Mouse (Mus musculus) intestine, embryonic 16.5 days (tissue): ENCODE results near the gene Dcaf10. TPM values are rescaled to one million over a fixed set of nuclear protein-coding genes. Genes with fewer than 3 reads are reported as not detected.
A peak's percentile ranks its signal among the peaks of the same experiment; 100 is the strongest.

Source experiments
- ATAC-seq: fragments of 200-750 bp; cut with Nextera tagmentation; 2 replicates; pipeline ENCODE4 v1.8.0; 2017; ENCODE audit warnings: moderate TSS enrichment, moderate library complexity
- H3K27ac ChIP-seq: fragments of 300-500 bp; sonication (generic); 2 replicates; pipeline ENCODE4 v1.5.1; 2014; ENCODE audit warnings: mild to moderate bottlenecking, low read length
- H3K27me3 ChIP-seq: fragments of 300-500 bp; sonication (generic); replicated peaks from 2 replicates; pipeline ENCODE4 v1.6.1; 2014; ENCODE audit warnings: low read length, control low read depth, mixed read lengths; ENCODE audit not compliant: control insufficient read depth, insufficient read depth
- H3K36me3 ChIP-seq: fragments of 300-500 bp; sonication (generic); 2 replicates; pipeline ENCODE4 v1.6.1; 2014; ENCODE audit warnings: low read length, control low read depth; ENCODE audit not compliant: control insufficient read depth, insufficient read depth
- H3K4me1 ChIP-seq: fragments of 300-500 bp; sonication (generic); 2 replicates; pipeline ENCODE4 v1.6.1; 2014; ENCODE audit warnings: low read length, control low read depth, mixed read lengths; ENCODE audit not compliant: control insufficient read depth, insufficient read depth
- H3K4me2 ChIP-seq: fragments of 300-500 bp; sonication (generic); 2 replicates; pipeline ENCODE4 v1.6.1; 2014; ENCODE audit warnings: low read depth, low read length, control low read depth
- H3K4me3 ChIP-seq: fragments of 300-500 bp; sonication (generic); 2 replicates; pipeline ENCODE4 v1.5.1; 2014; ENCODE audit warnings: mild to moderate bottlenecking, low read length
- H3K9ac ChIP-seq: fragments of 300-500 bp; sonication (generic); 2 replicates; pipeline ENCODE4 v1.6.1; 2014; ENCODE audit warnings: low read depth, low read length
- H3K9me3 ChIP-seq: fragments of 300-500 bp; sonication (generic); 2 replicates; pipeline ENCODE4 v1.6.1; 2016; ENCODE audit warnings: low read length, control low read depth; ENCODE audit not compliant: control insufficient read depth
- WGBS: fragments of 180-500 bp; shearing (Covaris S2); extraction: QIAGEN DNeasy Blood & Tissue Kit; methylation state at CpG from one replicate; pipeline ENCODE4 v1.1.7; 2014; 5-methylcytosine and 5-hydroxymethylcytosine counted together
- polyA plus RNA-seq: library from polyadenylated mRNA; unstranded; fragments of >200 nt; fragmentation: Nextera tagmentation; extraction: Ambion mirVana; gene quantifications from 2 replicates; pipeline ENCODE4 v1.2.1, GENCODE M21; 2015

Gene Dcaf10
- polyA plus RNA-seq, 1 experiment from 2014 or later, result 6.4 TPM

DNA sequence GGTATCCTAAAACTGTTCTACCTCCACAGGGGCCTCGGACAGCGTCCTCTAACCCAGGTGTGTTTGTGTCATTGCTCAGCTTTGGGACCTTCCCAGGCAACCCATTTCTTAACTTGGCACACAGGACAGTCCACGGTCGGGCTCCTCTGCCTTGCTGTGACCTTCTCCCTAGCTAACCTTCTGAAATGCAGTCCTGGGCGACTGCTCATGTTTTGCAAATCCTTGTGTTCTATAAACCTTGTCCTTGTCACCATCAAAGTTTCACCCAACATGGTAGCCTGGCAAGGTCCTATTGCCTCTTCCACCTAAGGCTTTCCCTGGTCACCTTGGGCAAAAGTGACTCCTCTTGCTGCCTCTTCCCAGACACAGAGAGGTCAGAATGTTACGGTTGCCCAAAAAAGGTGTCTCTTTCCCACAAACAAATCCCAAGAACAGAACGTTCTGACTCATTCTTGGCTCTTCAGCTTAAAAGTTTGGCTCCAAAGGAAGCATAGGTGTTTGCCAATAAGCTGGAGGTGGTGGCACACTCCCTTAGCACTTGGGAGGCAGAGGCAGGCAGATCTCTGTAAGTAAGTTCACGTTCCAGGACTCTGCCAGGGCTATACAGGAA lies 69.4 kb downstream of the Dcaf10 start:
- H3K9me3 ChIP-seq, result no peaks in the 10 kb centered on the region
- no peak overlapping the region for H3K4me3 ChIP-seq
- no peak overlapping the region for H3K4me2 ChIP-seq
- no peaks in the 10 kb centered on the region for H3K36me3 ChIP-seq
- H3K27ac ChIP-seq, result no peak overlapping the region
- 83% methylated on average over 8 of the region's 8 CpGs for WGBS
- peaks cover 14% of the 10 kb centered on the region for H3K4me1 ChIP-seq
- no peaks in the 10 kb centered on the region for H3K27me3 ChIP-seq
- ATAC-seq, result no peak
- H3K9ac ChIP-seq, result no peak overlapping the region

DNA sequence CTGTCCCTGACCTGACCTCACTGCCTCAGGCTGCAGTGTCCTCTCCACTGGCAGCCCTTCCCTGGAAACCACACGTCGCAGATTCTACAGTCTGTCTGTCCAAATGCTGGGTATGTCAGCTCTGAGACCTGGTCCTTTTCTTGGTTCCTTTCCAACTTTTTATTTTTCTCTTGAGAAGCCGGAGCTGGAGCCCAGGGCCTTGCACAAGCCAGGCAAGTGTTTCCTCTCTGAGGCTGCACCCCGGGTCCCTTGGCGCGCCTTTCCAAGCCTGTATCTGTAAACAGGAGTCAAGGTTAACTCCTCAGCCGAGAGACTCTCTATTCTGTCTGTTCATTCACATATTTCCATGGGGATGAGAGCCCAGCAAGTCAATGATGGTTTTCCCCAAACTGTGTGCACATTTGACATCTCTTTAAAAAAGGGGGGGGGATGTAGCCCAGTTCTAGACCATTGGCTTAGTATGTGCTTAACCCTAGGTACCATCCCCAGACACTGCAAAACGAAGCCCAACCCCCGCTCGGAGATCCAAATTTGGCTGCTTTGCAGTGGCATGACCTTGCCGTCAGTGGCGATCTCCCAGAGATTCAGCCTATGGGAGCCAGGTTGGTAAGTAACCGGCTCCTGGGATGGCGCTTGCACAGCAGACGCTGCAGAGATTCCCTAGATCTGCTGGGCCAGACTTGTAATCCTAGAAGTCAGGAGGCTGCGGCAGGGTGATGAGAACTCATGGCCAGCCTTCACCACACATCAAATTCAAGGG lies 70.7 kb downstream of the Dcaf10 start:
- no peak for ATAC-seq
- H3K4me3 ChIP-seq, result no peak overlapping the region
- no peaks in the 10 kb centered on the region for H3K36me3 ChIP-seq
- no peak overlapping the region for H3K9ac ChIP-seq
- no peak overlapping the region for H3K27ac ChIP-seq
- no peaks in the 10 kb centered on the region for H3K9me3 ChIP-seq
- no peak overlapping the region for H3K4me2 ChIP-seq
- 64% methylated on average over 16 of the region's 16 CpGs for WGBS
- peaks cover 6% of the 10 kb centered on the region; the same call in 1 of the 2 replicates for H3K4me1 ChIP-seq
- H3K27me3 ChIP-seq, result no peaks in the 10 kb centered on the region

DNA sequence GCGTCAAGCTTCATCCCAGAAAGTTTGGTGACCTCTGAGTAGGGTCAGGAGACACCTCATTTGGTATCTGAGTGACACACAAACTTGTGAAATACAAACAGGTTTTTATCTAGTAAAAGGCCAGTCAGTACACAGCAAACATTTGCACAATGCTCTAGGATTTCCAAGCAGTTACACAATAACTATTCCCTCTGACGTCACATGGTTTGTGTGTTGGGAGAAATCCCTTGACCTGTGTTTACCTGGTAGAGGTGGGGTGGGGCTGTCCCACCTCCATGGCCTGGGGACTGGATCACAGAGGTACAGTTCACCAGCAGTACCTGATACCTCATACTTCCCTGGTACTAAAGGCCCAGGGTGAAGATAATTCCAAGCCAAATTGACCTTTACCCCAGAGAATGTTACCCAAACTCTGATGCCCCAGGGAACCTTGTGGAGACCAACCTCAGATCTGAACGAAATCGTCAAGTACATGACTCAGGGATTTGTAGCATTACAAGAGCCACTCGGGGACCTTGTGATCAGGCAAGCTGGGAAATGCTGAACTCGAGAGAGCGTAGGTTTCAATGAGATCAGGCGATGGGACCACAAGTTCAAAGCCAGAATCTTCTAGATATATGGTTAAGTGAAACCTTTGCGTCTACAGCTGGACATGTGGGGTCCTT lies 71.9 kb downstream of the Dcaf10 start:
- H3K9me3 ChIP-seq, result no peaks in the 10 kb centered on the region

DNA sequence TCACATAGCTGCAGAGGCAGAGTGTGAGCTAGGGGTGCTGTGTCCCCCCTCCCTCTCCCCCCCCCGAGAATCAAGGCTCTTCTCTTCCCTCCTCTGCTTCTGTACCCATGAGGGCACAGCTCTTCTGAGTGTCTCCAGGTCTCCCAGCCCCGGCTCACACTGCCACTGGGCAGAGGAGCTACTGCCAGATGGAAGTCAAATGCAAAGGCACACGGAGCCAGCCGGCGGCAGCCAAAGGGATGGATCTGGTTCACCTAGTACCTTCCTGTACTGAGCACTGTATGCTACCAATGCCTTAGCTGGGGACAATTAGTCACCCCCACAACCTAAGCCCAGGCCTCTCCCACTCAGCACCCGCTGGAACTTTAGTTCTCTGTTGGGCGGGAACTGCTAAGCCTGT lies 74.4 kb downstream of the Dcaf10 start:
- H3K27ac ChIP-seq, result no peak overlapping the region
- no peak overlapping the region for H3K4me3 ChIP-seq
- no peak overlapping the region for H3K9ac ChIP-seq
- no peaks in the 10 kb centered on the region for H3K36me3 ChIP-seq
- H3K4me1 ChIP-seq, result peaks cover 12% of the 10 kb centered on the region; the same call in 1 of the 2 replicates
- no peaks in the 10 kb centered on the region for H3K27me3 ChIP-seq
- 73% methylated on average over 7 of the region's 7 CpGs for WGBS
- no peak for ATAC-seq
- no peaks in the 10 kb centered on the region for H3K9me3 ChIP-seq
- H3K4me2 ChIP-seq, result no peak overlapping the region

More for the DNA sequence above, 71.9 kb downstream of the Dcaf10 start:
- Histone ChIP-seq H3K27me3 (no peaks in the 10 kb centered on the region), H3K4me1 (peaks cover 10% of the 10 kb centered on the region; the same call in 1 of the 2 replicates), H3K27ac (no peak overlapping the region), H3K9ac (no peak overlapping the region), H3K4me3 (no peak overlapping the region), H3K36me3 (no peaks in the 10 kb centered on the region), H3K4me2 (no peak overlapping the region)
- ATAC-seq, result no peak
- WGBS, result 69% methylated on average over 9 of the region's 9 CpGs

DNA sequence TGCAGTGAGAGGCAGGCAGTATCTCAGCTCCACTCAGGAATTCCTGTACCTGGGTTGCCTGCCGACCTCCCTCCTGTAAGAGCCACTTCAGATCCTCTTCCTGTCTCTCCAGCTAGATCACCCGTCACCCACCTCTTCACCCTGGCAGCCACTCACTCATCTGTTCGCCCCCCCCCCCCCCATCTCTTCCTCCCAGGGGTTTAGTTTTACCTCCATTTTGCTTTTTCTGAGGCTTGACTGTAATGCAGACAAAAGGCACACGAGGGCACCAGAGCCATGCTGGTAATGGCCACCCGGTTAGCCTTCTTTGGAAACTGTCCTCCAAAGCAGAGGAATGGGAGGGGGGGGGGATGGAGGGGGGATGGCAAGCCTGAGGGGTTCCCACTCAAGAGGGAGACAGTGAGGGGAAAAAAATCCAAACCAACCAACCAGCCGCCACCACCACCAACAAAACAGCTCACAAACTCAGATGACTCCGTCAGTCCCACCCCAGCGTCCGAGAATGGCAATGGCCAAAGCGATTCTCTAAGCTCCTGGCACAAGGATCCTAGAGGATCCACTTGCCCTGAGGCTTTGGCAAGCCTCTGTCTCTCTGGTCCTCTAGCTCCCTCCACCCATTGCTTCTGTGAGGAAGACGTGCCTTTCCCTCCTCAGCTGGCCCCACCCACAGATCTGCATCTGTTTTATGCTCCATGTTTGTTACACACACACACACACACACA lies 76.5 kb downstream of the Dcaf10 start:
- H3K27me3 ChIP-seq, result no peaks in the 10 kb centered on the region
- H3K4me3 ChIP-seq, result no peak overlapping the region
- H3K27ac ChIP-seq, result no peak overlapping the region
- no peaks in the 10 kb centered on the region for H3K9me3 ChIP-seq
- WGBS, result 20% methylated on average over 11 of the region's 11 CpGs
- H3K4me2 ChIP-seq, result 0 out of 2 replicates have a peak overlapping the region, but pooled peaks have one; percentile 19
- H3K36me3 ChIP-seq, result no peaks in the 10 kb centered on the region
- ATAC-seq, result no peak
- peaks cover 11% of the 10 kb centered on the region for H3K4me1 ChIP-seq
- no peak overlapping the region for H3K9ac ChIP-seq

DNA sequence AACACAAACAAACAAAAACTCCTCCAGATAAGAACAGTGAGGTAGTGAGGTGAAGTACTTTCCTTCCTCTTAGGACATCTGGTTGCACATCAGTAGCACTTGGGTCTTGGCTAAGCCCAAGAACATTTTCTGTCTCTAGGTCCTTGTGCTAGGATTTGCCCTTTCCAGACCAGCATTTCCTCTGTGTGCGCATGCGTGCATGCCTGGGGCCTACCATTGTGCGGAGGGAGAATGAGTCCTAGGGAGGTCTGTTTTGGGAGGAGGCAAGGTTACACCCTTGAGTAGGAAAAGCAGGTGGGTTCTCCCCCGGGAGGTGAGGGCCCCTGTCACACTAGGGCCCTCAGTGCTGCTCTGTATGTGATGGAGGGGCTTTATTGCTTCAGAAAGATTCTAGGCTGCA lies 77.2 kb downstream of the Dcaf10 start:
- no peaks in the 10 kb centered on the region for H3K9me3 ChIP-seq
- no peak overlapping the region for H3K4me3 ChIP-seq
- ATAC-seq, result no peak
- no peak overlapping the region for H3K9ac ChIP-seq
- no peak overlapping the region for H3K4me2 ChIP-seq
- no peak overlapping the region for H3K27ac ChIP-seq
- WGBS, result 87% methylated on average over 4 of the region's 4 CpGs
- no peaks in the 10 kb centered on the region for H3K36me3 ChIP-seq
- H3K4me1 ChIP-seq, result peaks cover 18% of the 10 kb centered on the region
- H3K27me3 ChIP-seq, result no peaks in the 10 kb centered on the region

DNA sequence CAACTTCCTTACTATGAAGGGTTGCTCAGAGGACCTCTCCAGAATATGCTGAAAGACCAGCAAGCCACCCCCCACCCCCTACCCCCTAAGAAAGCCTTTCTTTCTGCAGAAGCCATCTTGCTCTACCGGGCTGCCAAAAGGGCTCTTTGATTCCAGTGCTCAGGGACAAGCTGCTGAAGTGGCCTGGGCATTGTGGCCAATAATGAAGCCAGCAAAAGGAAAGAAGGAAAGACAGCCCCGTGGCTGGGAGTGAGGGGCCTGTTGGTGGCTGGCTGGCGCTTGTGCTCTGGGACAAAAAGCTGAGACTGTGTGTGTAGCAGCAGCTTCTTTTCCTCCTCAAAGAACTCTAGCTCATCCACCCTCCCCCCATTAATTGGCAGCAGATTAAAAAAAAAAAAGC lies 78.8 kb downstream of the Dcaf10 start:
- Histone ChIP-seq H3K27me3 (no peaks in the 10 kb centered on the region), H3K4me1 (peaks cover 28% of the 10 kb centered on the region), H3K9me3 (no peaks in the 10 kb centered on the region), H3K27ac (no peak overlapping the region; the same call in 1 of the 2 replicates), H3K4me3 (no peak overlapping the region), H3K9ac (no peak overlapping the region), H3K36me3 (no peaks in the 10 kb centered on the region), H3K4me2 (no peak overlapping the region)
- ATAC-seq, result no peak
- WGBS, result 60% methylated on average over 3 of the region's 3 CpGs

DNA sequence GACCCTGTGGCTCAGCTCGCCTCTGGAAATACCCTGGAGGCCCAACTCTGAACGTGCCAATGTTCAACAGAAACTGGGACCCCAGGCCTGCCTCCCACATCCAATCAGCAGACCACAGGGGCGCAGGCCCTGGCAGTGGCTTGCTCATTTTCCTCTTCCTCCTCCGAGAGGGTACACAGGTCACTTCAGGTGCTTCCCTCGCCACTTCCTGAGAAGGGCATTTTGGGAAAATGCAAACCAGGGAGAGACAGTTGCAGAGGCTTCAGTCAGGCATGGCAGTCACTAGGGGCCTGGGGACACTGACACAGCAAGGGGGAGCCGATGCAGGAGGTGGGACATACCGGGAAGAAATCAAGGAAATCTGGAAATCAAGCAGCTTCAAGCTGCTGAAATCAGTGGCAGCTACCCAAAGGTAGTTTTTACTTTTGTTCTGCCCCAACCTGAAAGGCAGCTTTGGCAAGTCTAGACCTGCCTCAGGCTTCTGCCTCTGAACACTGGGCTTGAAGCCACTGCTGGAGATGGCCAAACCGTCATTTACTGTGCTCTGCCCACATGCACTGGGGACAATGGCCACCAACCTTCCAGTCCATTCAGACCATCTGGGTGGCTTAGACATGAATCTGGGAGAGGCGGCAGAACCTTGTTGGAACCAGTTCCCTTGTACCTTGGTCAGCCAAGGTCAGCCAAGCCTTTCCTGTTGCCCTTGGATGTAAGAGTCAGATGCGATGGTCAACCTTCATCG lies 79.8 kb downstream of the Dcaf10 start:
- no peak for ATAC-seq
- Histone ChIP-seq H3K36me3 (no peaks in the 10 kb centered on the region), H3K9ac (no peak overlapping the region), H3K4me2 (no peak overlapping the region), H3K4me3 (no peak overlapping the region), H3K9me3 (no peaks in the 10 kb centered on the region), H3K27ac (no peak overlapping the region), H3K27me3 (no peaks in the 10 kb centered on the region), H3K4me1 (peaks cover 28% of the 10 kb centered on the region)
- WGBS, result 83% methylated on average over 11 of the region's 11 CpGs
